Mouse (Mus musculus) midbrain, embryonic 10.5 days (tissue): ENCODE results near the gene Fam19a1. TPM values are rescaled to one million over a fixed set of nuclear protein-coding genes. Genes with fewer than 3 reads are reported as not detected.

ENCODE experiments used
- DNase-seq: peaks from one replicate; pipeline ENCODE4 v3.0.0-alpha.2; 2017; ENCODE audit warnings: low spot score
- H3K27ac ChIP-seq: fragments of 300-500 bp; sonication (generic); replicated peaks from 2 replicates; pipeline ENCODE4 v1.5.1; 2016; ENCODE audit warnings: mild to moderate bottlenecking
- H3K27me3 ChIP-seq: fragments of 300-500 bp; sonication (generic); 2 replicates; pipeline ENCODE4 v1.6.1; 2016; ENCODE audit warnings: low read depth, mild to moderate bottlenecking; ENCODE audit not compliant: poor library complexity, severe bottlenecking
- H3K36me3 ChIP-seq: fragments of 300-500 bp; sonication (generic); 2 replicates; pipeline ENCODE4 v1.6.1; 2016; ENCODE audit warnings: mild to moderate bottlenecking, moderate library complexity
- H3K4me1 ChIP-seq: fragments of 300-500 bp; sonication (generic); 2 replicates; pipeline ENCODE4 v1.6.1; 2016
- H3K4me3 ChIP-seq: fragments of 300-500 bp; sonication (generic); 2 replicates; pipeline ENCODE4 v1.5.1; 2016; ENCODE audit warnings: mild to moderate bottlenecking, moderate library complexity
- H3K9me3 ChIP-seq: fragments of 300-500 bp; sonication (generic); replicated peaks from 2 replicates; pipeline ENCODE4 v1.6.1; 2016; ENCODE audit warnings: mild to moderate bottlenecking
- WGBS: fragments of 180-500 bp; shearing (Covaris S2); methylation state at CpG from one replicate; pipeline ENCODE4 v1.1.7; 2016; 5-methylcytosine and 5-hydroxymethylcytosine counted together
- polyA plus RNA-seq: library from polyadenylated mRNA; unstranded; fragments of >200 nt; fragmentation: Nextera tagmentation; extraction: Ambion mirVana; gene quantifications from 2 replicates; pipeline ENCODE4 v1.2.1, GENCODE M21; 2016

Fam19a1 gene
- polyA plus RNA-seq, 1 experiment from 2014 or later: 1.5 TPM

GRCm38 (mm10) chr6:96418866-96419265, 305.9 kb downstream of the Fam19a1 start:
- WGBS: 80% methylated on average over 4 of the region's 4 CpGs
- Histone ChIP-seq H3K36me3 (no peaks in the 10 kb centered on the region), H3K27me3 (no peaks in the 10 kb centered on the region), H3K4me1 (peaks cover 12% of the 10 kb centered on the region), H3K9me3 (no peaks in the 10 kb centered on the region), H3K4me3 (no peak overlapping the region), H3K27ac (no peak overlapping the region)
- DNase-seq: no peak

GRCm38 (mm10) chr6:96419704-96420382, 306.9 kb downstream of the Fam19a1 start:
- Histone ChIP-seq H3K36me3 (no peaks in the 10 kb centered on the region), H3K4me1 (peaks cover 15% of the 10 kb centered on the region), H3K4me3 (no peak overlapping the region), H3K27ac (no peak overlapping the region), H3K27me3 (no peaks in the 10 kb centered on the region), H3K9me3 (no peaks in the 10 kb centered on the region)
- 85% methylated on average over 5 of the region's 5 CpGs for WGBS
- no peak for DNase-seq

- Histone ChIP-seq H3K27ac (no peak overlapping the region), H3K27me3 (no peaks in the 10 kb centered on the region), H3K4me1 (peaks cover 15% of the 10 kb centered on the region), H3K4me3 (no peak overlapping the region), H3K36me3 (no peaks in the 10 kb centered on the region), H3K9me3 (no peaks in the 10 kb centered on the region)
- 34% methylated on average over 2 of the region's 2 CpGs for WGBS
- peak; percentile 21 for DNase-seq
These were observed 307.6 kb downstream of the Fam19a1 start for GRCm38 (mm10) chr6:96420515-96420914.

- DNase-seq: no peak
- WGBS: 86% methylated on average over 6 of the region's 6 CpGs
These were observed 316.4 kb downstream of the Fam19a1 start for GRCm38 (mm10) chr6:96429390-96429789.

GRCm38 (mm10) chr6:96432397-96432796, 319.4 kb downstream of the Fam19a1 start:
- Histone ChIP-seq H3K27me3 (no peaks in the 10 kb centered on the region), H3K4me3 (no peak overlapping the region), H3K27ac (no peak overlapping the region), H3K36me3 (no peaks in the 10 kb centered on the region), H3K9me3 (no peaks in the 10 kb centered on the region), H3K4me1 (no peaks in the 10 kb centered on the region)
- WGBS: 81% methylated on average over 3 of the region's 3 CpGs
- no peak for DNase-seq

More at GRCm38 (mm10) chr6:96429390-96429789, 316.4 kb downstream of the Fam19a1 start:
- Histone ChIP-seq H3K4me1 (no peaks in the 10 kb centered on the region), H3K27ac (no peak overlapping the region), H3K9me3 (no peaks in the 10 kb centered on the region), H3K36me3 (no peaks in the 10 kb centered on the region), H3K27me3 (no peaks in the 10 kb centered on the region), H3K4me3 (no peak overlapping the region)

GRCm38 (mm10) chr6:96433896-96434295, 320.9 kb downstream of the Fam19a1 start:
- Histone ChIP-seq H3K4me1 (no peaks in the 10 kb centered on the region), H3K9me3 (no peaks in the 10 kb centered on the region), H3K4me3 (no peak overlapping the region), H3K27me3 (no peaks in the 10 kb centered on the region), H3K36me3 (no peaks in the 10 kb centered on the region), H3K27ac (no peak overlapping the region)
- DNase-seq: no peak
- 91% methylated on average over 1 of the region's 1 CpGs for WGBS

GRCm38 (mm10) chr6:96435545-96435944, 322.6 kb downstream of the Fam19a1 start:
- no peaks in the 10 kb centered on the region for H3K36me3 ChIP-seq
- no peaks in the 10 kb centered on the region for H3K27me3 ChIP-seq
- H3K4me1 ChIP-seq: no peaks in the 10 kb centered on the region
- no peaks in the 10 kb centered on the region for H3K9me3 ChIP-seq
- 88% methylated on average over 2 of the region's 2 CpGs for WGBS
- no peak overlapping the region for H3K4me3 ChIP-seq
- no peak overlapping the region for H3K27ac ChIP-seq
- DNase-seq: no peak

GRCm38 (mm10) chr6:96437814-96438213, 324.9 kb downstream of the Fam19a1 start:
- H3K9me3 ChIP-seq: no peaks in the 10 kb centered on the region
- no peak for DNase-seq
- H3K36me3 ChIP-seq: no peaks in the 10 kb centered on the region
- H3K27me3 ChIP-seq: no peaks in the 10 kb centered on the region
- no peak overlapping the region for H3K27ac ChIP-seq
- no peaks in the 10 kb centered on the region for H3K4me1 ChIP-seq
- WGBS: 68% methylated on average over 3 of the region's 3 CpGs
- no peak overlapping the region for H3K4me3 ChIP-seq

GRCm38 (mm10) chr6:96439419-96439818, 326.5 kb downstream of the Fam19a1 start:
- Histone ChIP-seq H3K9me3 (no peaks in the 10 kb centered on the region), H3K27me3 (no peaks in the 10 kb centered on the region), H3K36me3 (no peaks in the 10 kb centered on the region), H3K4me1 (no peaks in the 10 kb centered on the region), H3K27ac (no peak overlapping the region), H3K4me3 (no peak overlapping the region)
- DNase-seq: no peak
- 90% methylated on average over 2 of the region's 2 CpGs for WGBS

GRCm38 (mm10) chr6:96441971-96442370, 329.0 kb downstream of the Fam19a1 start:
- WGBS: 93% methylated on average over 3 of the region's 3 CpGs
- no peak overlapping the region for H3K27ac ChIP-seq
- no peak overlapping the region for H3K4me3 ChIP-seq
- H3K9me3 ChIP-seq: no peaks in the 10 kb centered on the region
- no peak for DNase-seq
- H3K4me1 ChIP-seq: no peaks in the 10 kb centered on the region
- H3K27me3 ChIP-seq: no peaks in the 10 kb centered on the region
- H3K36me3 ChIP-seq: no peaks in the 10 kb centered on the region

- Histone ChIP-seq H3K27ac (no peak overlapping the region), H3K9me3 (no peaks in the 10 kb centered on the region), H3K4me3 (no peak overlapping the region), H3K4me1 (no peaks in the 10 kb centered on the region), H3K36me3 (no peaks in the 10 kb centered on the region), H3K27me3 (no peaks in the 10 kb centered on the region)
- DNase-seq: no peak
- WGBS: 88% methylated on average over 4 of the region's 4 CpGs
These were observed 334.5 kb downstream of the Fam19a1 start for GRCm38 (mm10) chr6:96447466-96447865.

- Histone ChIP-seq H3K4me1 (peaks cover 13% of the 10 kb centered on the region), H3K27ac (no peak overlapping the region), H3K4me3 (no peak overlapping the region), H3K9me3 (no peaks in the 10 kb centered on the region), H3K27me3 (no peaks in the 10 kb centered on the region), H3K36me3 (no peaks in the 10 kb centered on the region)
- DNase-seq: no peak
- 84% methylated on average over 1 of the region's 1 CpGs for WGBS
These were observed 343.3 kb downstream of the Fam19a1 start for GRCm38 (mm10) chr6:96456266-96456665.

GRCm38 (mm10) chr6:96457590-96458259, 344.8 kb downstream of the Fam19a1 start:
- Histone ChIP-seq H3K27me3 (no peaks in the 10 kb centered on the region), H3K27ac (no peak overlapping the region), H3K4me3 (no peak overlapping the region), H3K9me3 (no peaks in the 10 kb centered on the region), H3K4me1 (peaks cover 13% of the 10 kb centered on the region), H3K36me3 (no peaks in the 10 kb centered on the region)
- 64% methylated on average over 6 of the region's 6 CpGs for WGBS
- no peak for DNase-seq
